Mouse (Mus musculus) midbrain, embryonic 13.5 days (tissue): ENCODE data around the gene Mylk. TPM values are rescaled to one million over a fixed set of nuclear protein-coding genes. Genes with fewer than 3 reads are reported as not detected.
"Not testable (repeated sequence)": the region's sequence is repeated elsewhere in the genome, so short reads cannot be mapped to it uniquely, and the experiment has no call there.

Source experiments
- ATAC-seq: fragments of 200-750 bp; cut with Nextera tagmentation; 2 replicates; pipeline ENCODE4 v1.8.0; 2017; ENCODE audit warnings: mild to moderate bottlenecking, moderate TSS enrichment, moderate library complexity
- H3K27ac ChIP-seq: fragments of 300-500 bp; sonication (generic); 2 replicates; pipeline ENCODE4 v1.5.1; 2015; ENCODE audit warnings: inconsistent platforms, mild to moderate bottlenecking, moderate library complexity
- H3K27me3 ChIP-seq: fragments of 300-500 bp; sonication (generic); 2 replicates; pipeline ENCODE4 v1.6.1; 2015; ENCODE audit warnings: mild to moderate bottlenecking, inconsistent platforms
- H3K36me3 ChIP-seq: fragments of 300-500 bp; sonication (generic); 2 replicates; pipeline ENCODE4 v1.6.1; 2015; ENCODE audit warnings: mild to moderate bottlenecking, inconsistent platforms
- H3K4me1 ChIP-seq: fragments of 300-500 bp; sonication (generic); replicated peaks from 2 replicates; pipeline ENCODE4 v1.6.1; 2015; ENCODE audit warnings: inconsistent platforms
- H3K4me2 ChIP-seq: fragments of 300-500 bp; sonication (generic); replicated peaks from 2 replicates; pipeline ENCODE4 v1.6.1; 2015; ENCODE audit warnings: moderate library complexity, mild to moderate bottlenecking, inconsistent platforms
- H3K4me3 ChIP-seq: fragments of 300-500 bp; sonication (generic); replicated peaks from 2 replicates; pipeline ENCODE4 v1.5.1; 2015; ENCODE audit warnings: mild to moderate bottlenecking, inconsistent platforms
- H3K9ac ChIP-seq: fragments of 300-500 bp; sonication (generic); replicated peaks from 2 replicates; pipeline ENCODE4 v1.6.1; 2015; ENCODE audit warnings: mild to moderate bottlenecking, inconsistent platforms
- H3K9me3 ChIP-seq: fragments of 300-500 bp; sonication (generic); 2 replicates; pipeline ENCODE4 v1.6.1; 2016; ENCODE audit warnings: mild to moderate bottlenecking, inconsistent platforms
- WGBS: fragments of 180-500 bp; shearing (Covaris S2); methylation state at CpG from one replicate; pipeline ENCODE4 v1.1.7; 2015; 5-methylcytosine and 5-hydroxymethylcytosine counted together
- polyA plus RNA-seq: library from polyadenylated mRNA; unstranded; fragments of >200 nt; fragmentation: Nextera tagmentation; extraction: Ambion mirVana; gene quantifications from 2 replicates; pipeline ENCODE4 v1.2.1, GENCODE M21; 2015

Mylk gene
- 3.7 and 3.9 TPM in 2 replicates for polyA plus RNA-seq

GRCm38 (mm10) chr16:34745065-34745585, at the start of gene Mylk:
Mylk (plus strand) TSS chr16:34745210.
- Histone ChIP-seq H3K9ac (peak within 1 kb of the TSS; percentile 63), H3K9me3 (no peaks in the 10 kb centered on the region), H3K27ac (no peak within 1 kb of the TSS), H3K4me2 (peak within 1 kb of the TSS; percentile 92), H3K4me1 (peaks cover 25% of the 10 kb centered on the region), H3K36me3 (no peaks in the 10 kb centered on the region), H3K27me3 (peaks cover 29% of the 10 kb centered on the region), H3K4me3 (peak within 1 kb of the TSS; percentile 49)
- 0% methylated on average over 48 of the region's 48 CpGs for WGBS
- peak; percentile 95 for ATAC-seq

DNA sequence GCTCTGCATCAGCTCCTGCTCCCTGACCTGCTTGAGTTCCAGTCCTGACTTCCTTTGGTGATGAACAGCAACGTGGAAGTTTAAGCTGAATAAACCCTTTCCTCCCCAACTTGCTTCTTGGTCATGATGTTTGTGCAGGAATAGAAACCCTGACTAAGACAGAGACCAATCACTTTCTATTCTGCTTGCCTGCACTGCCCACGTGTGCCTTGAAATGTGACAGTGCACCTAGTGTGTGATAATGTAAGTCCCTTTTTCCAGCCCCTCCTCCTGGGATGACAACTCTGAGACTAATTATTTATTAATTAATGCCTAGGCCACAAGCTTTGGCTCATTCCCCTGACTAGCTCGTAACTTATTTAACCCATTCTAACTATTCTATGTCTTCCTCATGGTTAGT, 46.3 kb upstream of the Mylk start:
- H3K27ac ChIP-seq, H3K4me2 ChIP-seq, H3K4me3 ChIP-seq, ATAC-seq, H3K27me3 ChIP-seq, H3K9ac ChIP-seq, H3K4me1 ChIP-seq, H3K9me3 ChIP-seq, H3K36me3 ChIP-seq: not testable (repeated sequence)
- WGBS = 81% methylated on average over 3 of the region's 3 CpGs

GRCm38 (mm10) chr16:34700165-34700827, 44.7 kb upstream of the Mylk start:
- Histone ChIP-seq H3K4me1 (no peaks in the 10 kb centered on the region), H3K27ac (no peak overlapping the region), H3K9me3 (no peaks in the 10 kb centered on the region), H3K4me2 (no peak overlapping the region), H3K4me3 (no peak overlapping the region), H3K9ac (no peak overlapping the region), H3K36me3 (peaks cover 12% of the 10 kb centered on the region), H3K27me3 (no peaks in the 10 kb centered on the region)
- ATAC-seq = peak; percentile 88
- 31% methylated on average over 7 of the region's 7 CpGs for WGBS

- H3K4me1 ChIP-seq = no peaks in the 10 kb centered on the region
- H3K4me2 ChIP-seq = no peak overlapping the region
- ATAC-seq = no peak
- no peaks in the 10 kb centered on the region for H3K27me3 ChIP-seq
- WGBS = 89% methylated on average over 6 of the region's 6 CpGs
- H3K9ac ChIP-seq = no peak overlapping the region
- H3K9me3 ChIP-seq = no peaks in the 10 kb centered on the region
- no peak overlapping the region for H3K27ac ChIP-seq
- peaks cover 15% of the 10 kb centered on the region for H3K36me3 ChIP-seq
- H3K4me3 ChIP-seq = no peak overlapping the region
Measured at GRCm38 (mm10) chr16:34700828-34701216, 44.2 kb upstream of the Mylk start.

DNA sequence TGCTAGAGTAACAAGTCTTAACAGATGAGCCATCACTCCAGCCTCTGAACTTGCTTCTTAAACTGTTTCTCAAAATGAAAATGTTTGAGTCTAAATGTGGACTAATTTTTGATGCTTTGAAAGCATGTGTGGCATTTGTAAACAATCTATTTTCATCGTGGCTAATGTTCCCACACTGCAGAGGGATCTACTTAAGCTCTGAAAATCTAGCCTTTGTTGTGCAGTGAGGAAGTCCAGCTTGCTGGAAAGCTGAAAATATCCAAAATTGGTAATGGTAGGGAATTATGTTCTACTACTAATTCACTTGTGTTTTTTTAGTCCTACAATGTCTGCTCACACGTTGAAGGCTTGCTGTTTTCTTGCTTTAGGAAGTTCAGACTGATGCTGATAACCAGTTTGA, 39.0 kb upstream of the Mylk start:
- Histone ChIP-seq H3K4me1 (no peaks in the 10 kb centered on the region), H3K9me3 (no peaks in the 10 kb centered on the region), H3K4me2 (no peak overlapping the region), H3K27me3 (no peaks in the 10 kb centered on the region), H3K4me3 (no peak overlapping the region), H3K9ac (no peak overlapping the region), H3K36me3 (peaks cover 32% of the 10 kb centered on the region), H3K27ac (no peak overlapping the region)
- 92% methylated on average over 2 of the region's 2 CpGs for WGBS
- no peak for ATAC-seq

DNA sequence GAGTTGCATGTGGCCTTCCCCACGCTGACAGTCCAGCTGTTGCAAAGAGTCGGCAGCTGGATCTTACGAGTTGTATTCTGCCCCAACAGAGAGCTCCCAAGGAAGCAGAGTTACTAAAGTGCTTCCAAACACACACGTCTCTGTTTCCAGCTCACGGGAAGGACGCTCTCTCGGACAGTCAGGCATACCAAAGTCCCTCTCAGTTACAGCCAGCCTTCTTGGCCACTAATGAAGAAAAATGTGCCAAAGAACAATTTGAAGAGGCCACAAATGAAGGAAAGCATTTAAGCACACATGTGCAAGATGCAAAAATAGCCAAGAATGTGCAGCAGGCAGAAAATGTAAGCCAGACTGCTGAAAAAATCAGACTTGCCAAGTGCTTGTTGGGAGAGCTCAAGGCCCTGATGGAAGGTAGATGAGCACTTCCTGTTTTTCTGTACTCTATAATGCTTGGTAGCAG, 38.5 kb upstream of the Mylk start:
- no peak overlapping the region for H3K4me2 ChIP-seq
- no peak overlapping the region for H3K27ac ChIP-seq
- no peak overlapping the region for H3K4me3 ChIP-seq
- 93% methylated on average over 7 of the region's 7 CpGs for WGBS
- H3K36me3 ChIP-seq = peaks cover 32% of the 10 kb centered on the region
- H3K27me3 ChIP-seq = no peaks in the 10 kb centered on the region
- ATAC-seq = no peak
- H3K9me3 ChIP-seq = no peaks in the 10 kb centered on the region
- H3K4me1 ChIP-seq = no peaks in the 10 kb centered on the region
- no peak overlapping the region for H3K9ac ChIP-seq

- 93% methylated on average over 3 of the region's 3 CpGs for WGBS
- no peak overlapping the region for H3K27ac ChIP-seq
- no peaks in the 10 kb centered on the region for H3K4me1 ChIP-seq
- no peaks in the 10 kb centered on the region for H3K9me3 ChIP-seq
- peaks cover 27% of the 10 kb centered on the region for H3K36me3 ChIP-seq
- H3K4me2 ChIP-seq = no peak overlapping the region
- H3K27me3 ChIP-seq = no peaks in the 10 kb centered on the region
- H3K4me3 ChIP-seq = no peak overlapping the region
- ATAC-seq = no peak
- H3K9ac ChIP-seq = no peak overlapping the region
Measured at GRCm38 (mm10) chr16:34711481-34711880, 33.5 kb upstream of the Mylk start.

DNA sequence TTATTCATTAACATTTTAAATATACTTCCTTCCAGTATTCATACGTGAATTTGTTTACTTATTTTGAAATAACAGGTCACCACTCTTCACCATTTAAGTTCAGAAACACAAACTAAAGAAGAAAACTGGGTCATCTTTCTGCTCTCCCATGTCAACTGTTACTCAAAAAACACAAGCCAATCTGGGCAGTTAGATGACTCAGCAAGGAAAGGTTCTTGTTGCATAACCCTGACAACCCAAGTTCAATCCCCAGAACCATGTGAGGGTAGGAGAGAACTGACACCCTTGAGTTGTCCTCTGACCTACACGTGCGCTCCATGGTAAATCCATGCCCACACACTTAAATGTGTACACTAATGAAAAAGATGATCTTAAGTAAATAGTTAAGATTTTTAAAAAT, 19.9 kb upstream of the Mylk start:
- H3K4me1 ChIP-seq = no peaks in the 10 kb centered on the region
- H3K9ac ChIP-seq = no peak overlapping the region
- ATAC-seq = no peak
- WGBS = 96% methylated on average over 3 of the region's 3 CpGs
- H3K36me3 ChIP-seq = peaks cover 28% of the 10 kb centered on the region
- no peak overlapping the region for H3K27ac ChIP-seq
- H3K9me3 ChIP-seq = no peaks in the 10 kb centered on the region
- no peak overlapping the region for H3K4me2 ChIP-seq
- H3K4me3 ChIP-seq = no peak overlapping the region
- H3K27me3 ChIP-seq = no peaks in the 10 kb centered on the region

- not testable (repeated sequence) for H3K4me2 ChIP-seq, H3K4me1 ChIP-seq, H3K27me3 ChIP-seq, ATAC-seq, H3K27ac ChIP-seq, H3K9ac ChIP-seq, H3K9me3 ChIP-seq, H3K4me3 ChIP-seq
- H3K36me3 ChIP-seq = peaks cover 19% of the 10 kb centered on the region
Measured at GRCm38 (mm10) chr16:34728610-34729009, 16.4 kb upstream of the Mylk start.

DNA sequence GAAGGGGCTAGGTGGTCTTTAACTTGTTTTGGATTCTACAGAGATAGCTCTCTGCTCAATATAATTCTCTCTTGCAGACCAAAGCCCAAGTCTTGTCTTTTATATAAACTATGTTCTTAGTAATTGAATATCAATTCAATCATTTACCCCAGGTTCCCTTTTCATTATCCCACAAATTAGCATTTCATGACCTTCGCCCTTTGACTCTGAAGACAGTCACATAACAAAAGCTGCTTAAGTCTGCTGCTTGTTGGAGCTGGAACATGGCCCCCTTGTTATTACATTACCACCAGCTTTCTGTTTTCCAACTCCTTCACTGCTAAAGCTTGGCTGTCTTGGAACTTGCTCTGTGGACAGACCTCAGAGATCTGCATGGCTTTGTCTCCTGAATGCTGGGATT, 15.6 kb upstream of the Mylk start:
- H3K27me3 ChIP-seq = no peaks in the 10 kb centered on the region
- ATAC-seq = no peak
- no peak overlapping the region for H3K9ac ChIP-seq
- H3K4me1 ChIP-seq = no peaks in the 10 kb centered on the region
- H3K4me2 ChIP-seq = no peak overlapping the region
- H3K4me3 ChIP-seq = no peak overlapping the region
- WGBS = 97% methylated on average over 1 of the region's 1 CpGs
- no peak overlapping the region for H3K27ac ChIP-seq
- H3K9me3 ChIP-seq = no peaks in the 10 kb centered on the region
- H3K36me3 ChIP-seq = peaks cover 15% of the 10 kb centered on the region

- H3K9ac ChIP-seq = no peak overlapping the region
- H3K27ac ChIP-seq = no peak overlapping the region
- no peak overlapping the region for H3K4me3 ChIP-seq
- H3K4me1 ChIP-seq = no peaks in the 10 kb centered on the region
- WGBS = 94% methylated on average over 4 of the region's 4 CpGs
- H3K27me3 ChIP-seq = peaks cover 4% of the 10 kb centered on the region
- no peaks in the 10 kb centered on the region for H3K36me3 ChIP-seq
- no peak for ATAC-seq
- no peak overlapping the region for H3K4me2 ChIP-seq
- H3K9me3 ChIP-seq = no peaks in the 10 kb centered on the region
Measured at GRCm38 (mm10) chr16:34738656-34739233, 6.3 kb upstream of the Mylk start.

DNA sequence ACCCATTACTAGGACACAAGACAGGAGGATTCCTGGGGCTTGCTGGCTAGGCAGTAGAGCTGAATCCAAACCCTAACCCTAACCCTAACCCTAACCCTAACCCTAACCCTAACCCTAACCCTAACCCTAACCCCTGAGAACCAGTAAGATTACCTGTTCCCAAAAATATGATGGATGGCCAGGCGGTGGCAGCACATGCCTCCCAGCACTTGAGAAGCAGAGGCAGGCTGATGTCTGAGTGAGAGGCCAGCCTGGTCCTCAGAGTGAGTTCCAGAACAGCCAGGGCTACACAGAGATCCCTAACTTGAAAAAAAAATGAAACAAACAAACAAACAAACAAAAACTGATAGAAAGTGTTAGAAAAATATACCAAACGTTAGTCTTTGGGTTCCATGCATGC, 2.1 kb upstream of the Mylk start:
- H3K36me3 ChIP-seq = no peaks in the 10 kb centered on the region
- WGBS = 47% methylated on average over 2 of the region's 2 CpGs
- H3K4me1 ChIP-seq = peaks cover 11% of the 10 kb centered on the region
- H3K9ac ChIP-seq = no peak overlapping the region
- H3K4me3 ChIP-seq = no peak overlapping the region
- peaks cover 29% of the 10 kb centered on the region for H3K27me3 ChIP-seq
- no peaks in the 10 kb centered on the region for H3K9me3 ChIP-seq
- ATAC-seq = no peak
- no peak overlapping the region for H3K27ac ChIP-seq
- H3K4me2 ChIP-seq = no peak overlapping the region
